Mouse (Mus musculus): ENCODE results near the gene Aasdhppt. TPM values are rescaled to one million over a fixed set of nuclear protein-coding genes. Genes with fewer than 3 reads are reported as not detected.

Gene Aasdhppt
- polyA plus RNA-seq (2014; fragmentation: Nextera tagmentation; extraction: Ambion mirVana), result 31.4 and 33.3 TPM in 2 replicates

DNA sequence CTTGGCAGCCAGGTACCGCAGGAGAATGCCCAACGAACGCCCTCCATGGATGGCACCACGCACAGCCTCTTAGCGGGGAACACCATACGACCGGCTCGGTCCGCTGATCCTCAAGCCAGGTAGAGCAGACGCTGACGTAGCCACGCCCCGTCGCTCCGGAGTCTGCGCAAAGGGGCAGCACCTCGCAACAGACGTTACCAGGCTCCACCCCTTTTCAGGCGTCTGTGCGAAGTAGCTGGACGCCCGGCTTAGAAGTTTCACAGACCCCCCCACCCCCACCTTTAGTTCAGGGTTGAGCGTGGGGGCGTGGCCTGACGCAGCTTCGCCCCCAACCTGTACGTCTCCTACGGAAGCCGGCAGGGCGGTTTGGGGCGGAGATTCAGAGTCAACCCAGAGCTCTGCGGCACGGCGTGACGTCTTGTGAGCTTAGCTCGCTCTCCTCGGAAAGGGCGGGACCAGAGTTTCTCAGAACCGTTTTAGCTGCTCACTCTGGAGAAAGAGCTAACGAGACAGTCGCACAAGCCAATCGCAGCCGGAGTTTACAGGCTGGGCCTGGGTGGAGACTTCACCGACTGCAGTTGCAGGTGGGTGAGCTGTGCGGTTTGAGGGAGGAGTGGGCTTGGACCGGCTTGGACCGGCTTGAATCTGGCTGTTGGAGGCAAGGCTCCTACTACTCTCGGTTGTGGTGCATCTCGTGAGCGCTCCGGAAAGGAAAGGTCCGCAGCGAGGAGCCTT, at the start of gene Aasdhppt, which contains the start of gene Kbtbd3:
Gene Aasdhppt, minus strand, starts transcription at position 121 of the 735 bp plus-strand sequence.
Gene Kbtbd3, plus strand, starts transcription at position 483 of the 735 bp plus-strand sequence.
- Histone ChIP-seq H3K27me3 (ENCODE audit: insufficient read depth, low read length) (no peaks in the 10 kb centered on the region), H3K4me2 (peak within 1 kb of the TSS; percentile 76), H3K9me3 (ENCODE audit: low read depth, low read length) (no peaks in the 10 kb centered on the region), H3K9ac (peak within 1 kb of the TSS; percentile 71), H3K36me3 (ENCODE audit: insufficient read depth) (no peaks in the 10 kb centered on the region), H3K4me1 (ENCODE audit: insufficient read depth) (peaks cover 4% of the 10 kb centered on the region; the same call in 1 of the 2 replicates), H3K27ac (ENCODE audit: low read depth) (peak within 1 kb of the TSS; percentile 92), H3K4me3 (ENCODE audit: low read depth, low read length) (peak within 1 kb of the TSS; percentile 72)
- TF ChIP-seq CTCF (IDR thresholded peaks at IDR 0.05; ENCODE audit: low read depth), result no peak
- ATAC-seq (ENCODE audit: insufficient read depth), result peak; percentile 99
- peak; percentile 100 for DNase-seq
- under 1% methylated on average over 53 of the region's 53 CpGs for WGBS

DNA sequence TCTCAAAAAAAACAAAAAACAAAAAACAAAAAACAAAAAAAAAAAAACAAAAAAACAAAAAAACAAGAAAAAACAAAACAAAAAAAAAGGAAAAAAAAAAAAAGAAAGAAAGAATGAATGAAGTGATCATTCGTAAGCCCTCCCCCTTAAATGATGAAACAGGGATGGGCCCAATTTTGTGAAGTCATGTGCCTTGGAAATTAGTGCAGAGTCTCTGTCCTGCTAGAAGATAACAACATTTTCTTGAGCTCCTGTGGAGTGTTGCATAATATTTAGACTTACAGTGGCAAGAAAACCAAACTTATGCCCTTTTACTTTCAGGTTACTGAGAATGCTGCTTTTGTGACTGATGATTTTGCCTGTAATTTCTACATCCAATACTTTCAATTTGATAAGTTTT, 43.9 kb upstream of the Aasdhppt start:
- H3K4me2 ChIP-seq, result no peak overlapping the region
- H3K36me3 ChIP-seq (ENCODE audit: insufficient read depth), result no peaks in the 10 kb centered on the region
- no peaks in the 10 kb centered on the region for H3K4me1 ChIP-seq (ENCODE audit: insufficient read depth)
- H3K9ac ChIP-seq, result no peak overlapping the region
- DNase-seq (no peak), ATAC-seq (ENCODE audit: insufficient read depth) (no peak)
- no peak for TF ChIP-seq CTCF (IDR thresholded peaks at IDR 0.05; ENCODE audit: low read depth)
- H3K27ac ChIP-seq (ENCODE audit: low read depth), result no peak overlapping the region
- no peaks in the 10 kb centered on the region for H3K27me3 ChIP-seq (ENCODE audit: insufficient read depth, low read length)
- no peak overlapping the region for H3K4me3 ChIP-seq (ENCODE audit: low read depth, low read length)
- H3K9me3 ChIP-seq (ENCODE audit: low read depth, low read length), result no peaks in the 10 kb centered on the region
- WGBS, result 82% methylated on average over 1 of the region's 1 CpGs

DNA sequence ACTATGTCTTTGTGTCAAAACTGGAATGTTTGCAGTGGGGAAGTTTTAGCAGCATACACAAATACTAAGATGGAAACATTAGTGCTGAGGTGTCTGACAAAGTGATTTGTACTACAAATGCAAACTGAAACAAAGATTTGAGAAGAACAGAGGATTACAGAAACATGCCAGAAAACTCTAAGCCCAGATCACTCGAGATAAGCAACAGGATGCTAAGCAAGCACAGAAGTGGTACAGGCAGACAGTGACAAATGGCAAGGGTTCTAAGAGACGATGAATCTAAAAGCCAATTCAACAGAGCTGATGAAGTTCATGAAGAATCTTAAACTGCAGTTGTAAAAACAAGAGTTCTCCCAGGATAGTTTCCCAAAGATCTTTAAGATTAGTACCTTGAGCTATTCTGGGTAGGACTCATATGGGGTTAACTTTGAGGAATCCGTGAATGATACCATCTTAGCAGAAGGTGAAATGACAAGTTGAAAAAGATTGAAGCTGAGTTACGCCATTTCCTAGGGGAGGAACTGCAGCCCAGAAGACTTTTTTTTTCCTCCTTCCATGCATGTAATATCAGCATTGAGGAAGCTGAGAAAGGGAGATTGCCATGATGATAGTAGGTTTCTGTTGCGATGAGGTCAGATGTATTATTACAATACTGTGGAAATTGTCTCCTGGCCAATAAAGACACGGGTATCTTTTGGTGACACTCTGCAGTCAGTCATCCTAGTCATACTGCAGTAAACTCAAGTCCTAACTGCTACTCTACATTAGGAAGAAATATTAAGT, 9.9 kb upstream of the Aasdhppt start:
- Histone ChIP-seq H3K9ac (no peak overlapping the region), H3K27ac (ENCODE audit: low read depth) (no peak overlapping the region), H3K27me3 (ENCODE audit: insufficient read depth, low read length) (no peaks in the 10 kb centered on the region), H3K4me3 (ENCODE audit: low read depth, low read length) (no peak overlapping the region), H3K4me1 (ENCODE audit: insufficient read depth) (no peaks in the 10 kb centered on the region), H3K4me2 (no peak overlapping the region), H3K36me3 (ENCODE audit: insufficient read depth) (no peaks in the 10 kb centered on the region), H3K9me3 (ENCODE audit: low read depth, low read length) (no peaks in the 10 kb centered on the region)
- WGBS, result 71% methylated on average over 6 of the region's 6 CpGs
- TF ChIP-seq CTCF (IDR thresholded peaks at IDR 0.05; ENCODE audit: low read depth), result no peak
- ATAC-seq (ENCODE audit: insufficient read depth) (no peak), DNase-seq (no peak)

DNA sequence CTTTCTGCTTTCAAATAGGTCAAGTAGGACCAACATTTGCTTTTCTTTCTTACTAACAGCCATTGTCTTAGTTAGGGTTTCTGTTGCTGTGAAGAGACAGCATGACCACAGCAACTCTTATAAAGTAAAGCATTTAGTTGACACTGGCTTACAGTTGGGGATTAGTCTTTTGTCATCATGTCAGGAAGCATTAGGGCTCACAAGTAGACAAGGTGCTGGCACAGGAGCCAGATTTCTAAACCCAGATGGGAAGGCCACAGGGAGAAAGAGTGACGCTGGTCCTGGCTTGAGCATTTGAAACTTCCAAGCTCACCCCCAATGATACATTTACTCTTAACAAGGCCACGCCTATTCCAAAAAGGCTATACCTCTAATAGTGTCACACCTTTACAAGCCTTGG, 6.5 kb upstream of the Aasdhppt start:
- no peaks in the 10 kb centered on the region for H3K27me3 ChIP-seq (ENCODE audit: insufficient read depth, low read length)
- H3K4me3 ChIP-seq (ENCODE audit: low read depth, low read length), result no peak overlapping the region
- H3K27ac ChIP-seq (ENCODE audit: low read depth), result no peak overlapping the region
- no peaks in the 10 kb centered on the region for H3K9me3 ChIP-seq (ENCODE audit: low read depth, low read length)
- H3K4me1 ChIP-seq (ENCODE audit: insufficient read depth), result no peaks in the 10 kb centered on the region
- WGBS, result 82% methylated on average over 2 of the region's 2 CpGs
- DNase-seq (no peak), ATAC-seq (ENCODE audit: insufficient read depth) (no peak)
- no peak overlapping the region for H3K4me2 ChIP-seq
- H3K9ac ChIP-seq, result no peak overlapping the region
- TF ChIP-seq CTCF (IDR thresholded peaks at IDR 0.05; ENCODE audit: low read depth), result no peak
- no peaks in the 10 kb centered on the region for H3K36me3 ChIP-seq (ENCODE audit: insufficient read depth)

DNA sequence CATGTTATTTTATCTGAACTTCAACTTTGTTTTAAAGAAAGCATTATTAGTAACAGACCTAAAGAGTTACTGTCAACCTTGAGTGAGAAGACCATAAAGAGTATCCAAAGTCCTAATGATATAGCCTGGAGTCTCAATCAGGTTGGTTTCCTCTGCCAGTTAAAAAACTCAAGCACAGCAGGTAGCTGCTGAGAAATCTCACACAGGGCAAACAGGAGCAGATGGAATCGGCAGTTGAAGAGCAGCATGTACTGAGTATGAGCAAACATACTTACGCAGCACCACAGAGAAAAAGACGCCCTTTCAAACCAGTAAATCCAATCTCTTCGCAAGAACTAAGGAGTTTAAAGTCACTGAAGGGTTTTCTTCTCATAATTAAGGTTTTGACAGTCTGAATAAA, 4.7 kb upstream of the Aasdhppt start:
- 77% methylated on average over 4 of the region's 4 CpGs for WGBS
- no peak for TF ChIP-seq CTCF (IDR thresholded peaks at IDR 0.05; ENCODE audit: low read depth)
- no peaks in the 10 kb centered on the region for H3K27me3 ChIP-seq (ENCODE audit: insufficient read depth, low read length)
- no peak for DNase-seq
- H3K9me3 ChIP-seq (ENCODE audit: low read depth, low read length), result no peaks in the 10 kb centered on the region
- H3K4me1 ChIP-seq (ENCODE audit: insufficient read depth), result no peaks in the 10 kb centered on the region
- ATAC-seq (ENCODE audit: insufficient read depth), result no peak
- no peak overlapping the region for H3K4me3 ChIP-seq (ENCODE audit: low read depth, low read length)
- H3K4me2 ChIP-seq, result no peak overlapping the region
- no peaks in the 10 kb centered on the region for H3K36me3 ChIP-seq (ENCODE audit: insufficient read depth)
- H3K9ac ChIP-seq, result no peak overlapping the region
- H3K27ac ChIP-seq (ENCODE audit: low read depth), result no peak overlapping the region

DNA sequence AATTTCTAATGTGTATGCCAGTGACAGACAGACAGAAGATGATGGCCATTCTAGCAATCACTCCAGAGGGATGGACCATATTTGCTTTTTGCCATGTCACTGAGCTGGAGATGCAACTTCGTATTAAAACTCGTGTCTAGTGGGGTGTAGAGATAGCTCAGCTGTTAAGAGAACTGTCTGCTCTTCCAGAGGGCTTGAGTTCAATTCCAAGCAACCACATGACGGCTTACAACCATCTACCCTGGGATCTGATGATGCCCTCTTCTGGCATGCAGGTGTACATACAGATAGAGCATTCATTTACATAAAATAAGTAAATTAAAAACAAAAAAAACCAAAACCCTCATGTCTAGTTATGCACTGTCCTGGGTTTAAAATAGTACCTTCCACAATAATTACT, 1.9 kb upstream of the Aasdhppt start:
- Histone ChIP-seq H3K4me3 (ENCODE audit: low read depth, low read length) (no peak overlapping the region), H3K4me1 (ENCODE audit: insufficient read depth) (peaks cover 4% of the 10 kb centered on the region; the same call in 1 of the 2 replicates), H3K4me2 (no peak overlapping the region), H3K9ac (no peak overlapping the region), H3K27me3 (ENCODE audit: insufficient read depth, low read length) (no peaks in the 10 kb centered on the region), H3K9me3 (ENCODE audit: low read depth, low read length) (no peaks in the 10 kb centered on the region), H3K36me3 (ENCODE audit: insufficient read depth) (no peaks in the 10 kb centered on the region), H3K27ac (ENCODE audit: low read depth) (no peak overlapping the region)
- WGBS, result 75% methylated on average over 3 of the region's 3 CpGs
- ATAC-seq (ENCODE audit: insufficient read depth), result no peak
- no peak for TF ChIP-seq CTCF (IDR thresholded peaks at IDR 0.05; ENCODE audit: low read depth)
- no peak for DNase-seq

DNA sequence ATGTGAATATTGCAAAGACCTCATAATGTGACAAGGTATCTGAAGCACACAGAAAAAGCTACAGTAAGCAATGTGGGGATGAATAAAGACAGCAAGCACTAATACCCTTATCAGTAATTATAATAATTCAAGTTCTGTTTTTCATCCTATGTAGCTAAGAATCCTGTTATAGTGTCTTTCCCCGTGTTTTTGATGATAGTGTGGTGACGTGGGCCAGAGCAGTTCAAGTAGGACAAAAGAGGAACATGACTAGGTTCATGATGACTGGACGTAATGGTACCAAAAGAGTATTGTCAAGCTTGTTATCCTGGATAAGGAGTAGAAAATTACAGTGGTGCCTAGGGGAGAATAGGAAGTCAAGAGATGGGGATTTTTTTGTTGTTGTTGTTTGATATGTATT, 1.4 kb upstream of the Aasdhppt start:
- 61% methylated on average over 3 of the region's 3 CpGs for WGBS
- H3K9ac ChIP-seq, result peak overlapping the region; percentile 71

More for the DNA sequence above, 1.4 kb upstream of the Aasdhppt start:
- Histone ChIP-seq H3K27me3 (ENCODE audit: insufficient read depth, low read length) (no peaks in the 10 kb centered on the region), H3K4me3 (ENCODE audit: low read depth, low read length) (peak overlapping the region; percentile 72), H3K4me1 (ENCODE audit: insufficient read depth) (peaks cover 4% of the 10 kb centered on the region; the same call in 1 of the 2 replicates), H3K4me2 (peak overlapping the region; percentile 62), H3K9me3 (ENCODE audit: low read depth, low read length) (no peaks in the 10 kb centered on the region), H3K36me3 (ENCODE audit: insufficient read depth) (no peaks in the 10 kb centered on the region), H3K27ac (ENCODE audit: low read depth) (peak overlapping the region; percentile 92; the same call in 1 of the 2 replicates)
- TF ChIP-seq CTCF (IDR thresholded peaks at IDR 0.05; ENCODE audit: low read depth), result no peak
- no peak for ATAC-seq (ENCODE audit: insufficient read depth)
- DNase-seq, result no peak
